Mouse (Mus musculus) liver, postnatal 0 days (tissue): Measurements from ENCODE around the gene Snu13.

ENCODE experiments used
- CTCF ChIP-seq: sonication (generic); IDR thresholded peaks from 2 replicates; pipeline ENCODE4 v1.5.1; 2016; ENCODE audit warnings: antibody characterized with exemption, low read depth
- EP300 ChIP-seq: IDR thresholded peaks from 2 replicates; pipeline ENCODE4 v1.6.1; 2016; ENCODE audit warnings: antibody characterized with exemption, low read depth, mild to moderate bottlenecking

GRCm38 (mm10) chr15:82058719-82059201 is 11.4 kb upstream of the Snu13 start, which contains the start of gene 4930407I10Rik:
- no peak for TF ChIP-seq EP300
- TF ChIP-seq CTCF = no peak
